Mouse (Mus musculus): ENCODE data around the gene Bsph1.
"Not testable (repeated sequence)": the region's sequence is repeated elsewhere in the genome, so short reads cannot be mapped to it uniquely, and the experiment has no call there.

The Bsph1 gene

DNA sequence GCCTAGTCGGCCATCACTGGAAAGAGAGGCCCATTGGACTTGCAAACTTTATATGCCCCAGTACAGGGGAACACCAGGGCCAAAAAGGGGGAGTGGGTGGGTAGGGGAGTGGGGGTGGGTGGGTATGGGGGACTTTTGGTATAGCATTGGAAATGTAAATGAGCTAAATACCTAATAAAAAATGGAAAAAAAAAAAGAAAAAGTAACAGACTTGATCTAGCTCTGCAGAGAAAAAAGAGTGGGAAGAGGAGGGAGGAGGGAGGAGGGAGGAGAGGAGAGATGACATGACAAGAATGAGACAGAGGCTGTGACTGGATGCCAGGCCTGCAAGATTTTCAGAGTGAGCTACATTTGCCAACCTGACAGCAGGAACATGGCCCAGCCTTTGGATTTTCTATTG is at the start of gene Bsph1:
Gene Bsph1, plus strand, starts transcription at position 301 of the 400 bp plus-strand sequence.
- DNase-seq (ENCODE audit: low read depth, low spot score): not testable (repeated sequence)

DNA sequence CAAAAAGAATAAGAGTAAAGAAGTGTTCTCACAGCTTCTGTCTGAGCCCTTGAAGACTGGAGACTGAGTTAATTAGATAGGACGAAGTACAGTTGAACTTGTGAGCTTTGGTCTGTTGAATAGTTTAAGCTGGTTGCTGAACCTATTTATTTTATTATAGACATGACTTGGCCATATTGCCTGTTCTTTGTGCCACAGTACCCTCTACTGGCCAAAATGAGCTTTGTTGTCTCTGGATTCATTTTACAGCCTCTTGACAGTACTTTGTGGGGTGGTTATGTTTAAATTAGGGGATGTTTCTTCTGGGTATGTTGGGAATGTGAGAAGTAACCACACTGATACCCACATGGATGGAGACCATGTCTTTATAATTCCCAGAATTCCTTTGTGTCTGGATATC is 60.9 kb downstream of the Bsph1 start:
- no peak for DNase-seq (ENCODE audit: low read depth, low spot score)

Data from WW6 (cell line).